Mouse (Mus musculus) lung, postnatal 0 days (tissue): Measurements from ENCODE around the gene Sdr42e1. TPM values are rescaled to one million over a fixed set of nuclear protein-coding genes. Genes with fewer than 3 reads are reported as not detected.

Experiments
- ATAC-seq: fragments of 200-750 bp; cut with Nextera tagmentation; 2 replicates; pipeline ENCODE4 v1.8.0; 2017; ENCODE audit warnings: moderate library complexity
- DNase-seq: peaks from one replicate; pipeline ENCODE4 v3.0.0-alpha.2; 2016; ENCODE audit warnings: low spot score
- H3K27ac ChIP-seq: fragments of 300-500 bp; sonication (generic); 2 replicates; pipeline ENCODE4 v1.5.1; 2014; ENCODE audit warnings: antibody characterized with exemption, mild to moderate bottlenecking, low read length, mixed read lengths
- H3K27me3 ChIP-seq: fragments of 300-500 bp; sonication (generic); replicated peaks from 2 replicates; pipeline ENCODE4 v1.6.1; 2014; ENCODE audit warnings: low read length, mixed read lengths; ENCODE audit not compliant: insufficient read depth
- H3K36me3 ChIP-seq: fragments of 300-500 bp; sonication (generic); 2 replicates; pipeline ENCODE4 v1.6.1; 2014; ENCODE audit warnings: low read length, mixed read lengths; ENCODE audit not compliant: insufficient read depth
- H3K4me1 ChIP-seq: fragments of 300-500 bp; sonication (generic); 2 replicates; pipeline ENCODE4 v1.6.1; 2014; ENCODE audit warnings: antibody characterized with exemption, low read depth, low read length, mixed read lengths; ENCODE audit not compliant: insufficient read depth
- H3K4me2 ChIP-seq: fragments of 300-500 bp; sonication (generic); replicated peaks from 2 replicates; pipeline ENCODE4 v1.6.1; 2014; ENCODE audit warnings: low read depth, mild to moderate bottlenecking, low read length, moderate library complexity, mixed read lengths
- H3K4me3 ChIP-seq: fragments of 300-500 bp; sonication (generic); 2 replicates; pipeline ENCODE4 v1.5.1; 2014; ENCODE audit warnings: low read depth, low read length
- H3K9ac ChIP-seq: fragments of 300-500 bp; sonication (generic); replicated peaks from 2 replicates; pipeline ENCODE4 v1.6.1; 2014; ENCODE audit warnings: low read depth, mild to moderate bottlenecking
- H3K9me3 ChIP-seq: fragments of 300-500 bp; sonication (generic); 2 replicates; pipeline ENCODE4 v1.6.1; 2016; ENCODE audit warnings: low read length, mixed read lengths
- CTCF ChIP-seq: IDR thresholded peaks from 2 replicates; pipeline ENCODE4 v1.5.1; 2016; ENCODE audit warnings: antibody characterized with exemption, mild to moderate bottlenecking
- EP300 ChIP-seq: IDR thresholded peaks from 2 replicates; pipeline ENCODE4 v1.6.1; 2016; ENCODE audit warnings: antibody characterized with exemption, mild to moderate bottlenecking, control low read depth
- WGBS: fragments of 180-500 bp; shearing (Covaris S2); extraction: QIAGEN DNeasy Blood & Tissue Kit; methylation state at CpG from one replicate; pipeline ENCODE4 v1.1.7; 2014; 5-methylcytosine and 5-hydroxymethylcytosine counted together
- polyA plus RNA-seq: library from polyadenylated mRNA; unstranded; fragments of >200 nt; fragmentation: Nextera tagmentation; extraction: Ambion mirVana; gene quantifications from 2 replicates; pipeline ENCODE4 v1.2.1, GENCODE M21; 2015

Sdr42e1 gene
- 3.1 and 3.4 TPM in 2 replicates for polyA plus RNA-seq

DNA sequence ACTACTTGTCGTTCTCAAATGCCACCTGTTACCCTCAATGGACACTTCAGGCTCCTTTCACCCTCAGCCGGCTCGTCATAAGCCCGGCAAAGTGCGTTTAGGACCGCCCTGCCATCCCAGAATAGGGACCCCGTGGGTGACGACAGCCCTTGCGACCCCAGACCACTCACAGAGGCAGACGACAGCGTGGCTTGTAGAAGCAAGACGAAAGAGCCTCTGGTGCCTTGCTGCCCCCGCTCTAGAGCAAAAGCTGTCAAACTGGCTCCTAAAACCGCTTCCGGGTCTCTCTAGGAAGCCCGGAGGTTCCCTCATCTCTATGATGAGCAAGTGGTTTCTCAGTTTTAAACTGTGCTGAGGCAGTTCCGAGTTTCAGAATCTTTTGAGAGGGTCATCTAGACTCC is at the start of gene Sdr42e1:
Sdr42e1 (minus strand) TSS at position 260 of the 401 bp plus-strand sequence.
- WGBS, result 8% methylated on average over 17 of the region's 17 CpGs
- Histone ChIP-seq H3K27ac (no peak within 1 kb of the TSS), H3K4me1 (no peaks in the 10 kb centered on the region), H3K9ac (peak within 1 kb of the TSS; percentile 54), H3K4me2 (peak within 1 kb of the TSS; percentile 71), H3K27me3 (no peaks in the 10 kb centered on the region), H3K4me3 (peak within 1 kb of the TSS; percentile 52), H3K36me3 (no peaks in the 10 kb centered on the region), H3K9me3 (no peaks in the 10 kb centered on the region)
- DNase-seq (peak; percentile 78), ATAC-seq (peak; percentile 49)
- no peak for TF ChIP-seq EP300
- no peak for TF ChIP-seq CTCF

DNA sequence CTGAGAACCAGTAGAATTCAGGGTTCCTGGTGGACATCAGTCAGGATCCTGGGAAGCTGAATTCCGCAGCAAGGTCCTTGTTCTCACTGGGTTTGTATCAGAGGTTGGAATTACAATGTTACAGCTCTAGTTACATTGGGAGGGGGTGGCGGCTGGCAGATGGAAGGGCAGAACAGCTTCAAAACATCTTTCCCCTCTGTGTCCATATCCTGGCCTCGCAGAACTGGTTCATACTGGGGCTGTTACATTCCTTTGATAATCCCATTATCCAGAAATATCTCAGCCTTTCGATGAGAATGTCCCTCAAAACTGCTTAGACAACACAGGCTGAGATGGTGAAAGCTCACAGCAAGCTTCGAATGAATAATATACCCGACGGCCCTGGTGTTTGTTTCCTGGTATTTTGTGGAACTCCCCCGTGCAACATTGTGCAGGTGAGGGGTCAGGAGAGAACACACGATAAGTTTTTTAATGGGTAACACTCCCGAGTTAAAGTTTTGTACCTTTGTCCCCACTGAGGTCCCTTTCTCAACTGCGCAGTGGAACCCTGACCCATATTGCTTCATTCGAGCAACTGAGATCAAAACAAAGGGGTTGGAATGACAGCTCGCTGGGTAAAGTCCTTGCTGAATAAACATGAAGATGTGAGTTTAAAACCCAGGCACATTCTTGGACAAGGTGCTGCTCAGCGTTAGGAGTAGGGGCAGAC is 44.8 kb upstream of the Sdr42e1 start:
- Histone ChIP-seq H3K9ac (no peak overlapping the region), H3K9me3 (no peaks in the 10 kb centered on the region), H3K36me3 (no peaks in the 10 kb centered on the region), H3K4me2 (no peak overlapping the region), H3K27me3 (no peaks in the 10 kb centered on the region), H3K4me1 (no peaks in the 10 kb centered on the region), H3K27ac (no peak overlapping the region), H3K4me3 (no peak overlapping the region)
- TF ChIP-seq CTCF, result no peak
- TF ChIP-seq EP300, result no peak
- 64% methylated on average over 14 of the region's 14 CpGs for WGBS
- DNase-seq (no peak), ATAC-seq (no peak)

DNA sequence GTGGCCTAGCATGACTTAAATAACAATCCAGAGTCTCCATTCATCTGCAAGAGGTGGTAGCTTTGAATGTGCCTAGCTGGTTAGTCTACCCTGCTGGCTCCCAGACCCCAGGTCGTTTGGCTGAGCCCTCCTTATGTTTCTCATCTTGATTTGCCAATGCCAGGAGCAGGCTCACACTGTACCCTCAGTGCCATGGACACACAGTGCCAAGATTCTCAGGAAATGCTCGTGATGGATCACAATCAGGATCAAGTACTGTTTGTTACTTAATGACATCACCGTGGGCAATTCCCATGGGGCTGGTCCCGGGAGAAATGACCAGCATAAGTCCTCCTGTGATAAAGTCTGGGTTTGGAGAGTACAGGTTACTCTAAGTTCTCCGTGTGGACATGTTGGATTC is 42.4 kb upstream of the Sdr42e1 start:
- 61% methylated on average over 5 of the region's 5 CpGs for WGBS
- no peak for ATAC-seq
- no peak overlapping the region for H3K27ac ChIP-seq

DNA sequence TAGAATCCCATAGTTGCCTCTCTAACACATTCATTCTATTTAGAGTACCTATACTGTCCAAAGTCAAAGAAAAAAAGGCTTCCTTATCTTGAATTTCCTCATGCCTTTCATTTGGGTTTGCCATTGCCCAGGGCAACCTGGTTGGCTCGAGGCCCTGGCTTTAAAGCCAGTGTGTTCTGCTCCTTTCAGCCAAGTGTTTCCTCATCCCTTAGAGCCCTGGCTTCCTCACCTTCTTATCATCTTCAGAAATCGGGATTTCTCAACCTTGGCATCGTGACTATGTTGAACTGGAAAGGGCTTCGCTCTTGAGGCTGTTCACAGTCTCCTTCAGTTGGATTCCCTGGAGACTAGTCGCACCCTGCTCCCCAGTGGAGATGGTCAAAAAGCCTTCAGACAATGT is 41.1 kb upstream of the Sdr42e1 start:
- Histone ChIP-seq H3K4me2 (no peak overlapping the region), H3K4me1 (no peaks in the 10 kb centered on the region), H3K4me3 (no peak overlapping the region), H3K27ac (no peak overlapping the region), H3K9me3 (no peaks in the 10 kb centered on the region), H3K27me3 (no peaks in the 10 kb centered on the region), H3K36me3 (no peaks in the 10 kb centered on the region), H3K9ac (no peak overlapping the region)
- peak; percentile 72 for DNase-seq
- TF ChIP-seq CTCF, result no peak
- TF ChIP-seq EP300, result no peak
- 65% methylated on average over 5 of the region's 5 CpGs for WGBS
- ATAC-seq, result peak; percentile 85

More for the DNA sequence above, 42.4 kb upstream of the Sdr42e1 start:
- Histone ChIP-seq H3K4me2 (no peak overlapping the region), H3K4me1 (no peaks in the 10 kb centered on the region), H3K9me3 (no peaks in the 10 kb centered on the region), H3K4me3 (no peak overlapping the region), H3K27me3 (no peaks in the 10 kb centered on the region), H3K36me3 (no peaks in the 10 kb centered on the region), H3K9ac (no peak overlapping the region)
- DNase-seq, result no peak
- TF ChIP-seq CTCF (no peak), EP300 (no peak)

DNA sequence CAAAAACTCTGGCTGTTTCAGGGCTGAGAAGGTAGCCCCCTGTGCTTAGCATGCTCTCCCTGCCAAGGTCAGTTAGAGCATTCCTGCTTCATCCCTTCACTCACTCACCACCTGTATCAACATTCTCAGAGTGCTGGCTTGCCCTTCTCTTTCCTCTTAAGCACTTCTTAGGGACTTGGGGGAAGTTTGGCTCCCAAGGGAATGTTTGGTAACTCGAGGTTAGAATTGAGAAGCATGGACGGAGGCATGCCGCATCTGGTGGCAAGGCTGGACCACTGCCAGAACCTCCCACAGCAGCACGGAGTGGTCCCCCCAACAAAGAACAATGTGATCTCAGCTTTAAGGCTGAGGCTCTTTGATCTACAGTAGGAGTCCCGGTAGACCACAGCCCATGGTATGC is 38.7 kb upstream of the Sdr42e1 start:
- DNase-seq, result peak; percentile 6
- Histone ChIP-seq H3K27me3 (no peaks in the 10 kb centered on the region), H3K9me3 (no peaks in the 10 kb centered on the region), H3K4me2 (no peak overlapping the region), H3K4me3 (no peak overlapping the region), H3K4me1 (no peaks in the 10 kb centered on the region), H3K27ac (no peak overlapping the region), H3K9ac (no peak overlapping the region), H3K36me3 (no peaks in the 10 kb centered on the region)
- no peak for ATAC-seq
- 37% methylated on average over 5 of the region's 5 CpGs for WGBS
- TF ChIP-seq EP300, result no peak
- no peak for TF ChIP-seq CTCF

- Histone ChIP-seq H3K9ac (no peak overlapping the region), H3K4me3 (no peak overlapping the region), H3K36me3 (no peaks in the 10 kb centered on the region), H3K9me3 (no peaks in the 10 kb centered on the region), H3K27me3 (no peaks in the 10 kb centered on the region), H3K4me2 (no peak overlapping the region), H3K4me1 (no peaks in the 10 kb centered on the region), H3K27ac (no peak overlapping the region)
- no peak for ATAC-seq
- peak; percentile 11 for DNase-seq
- no peak for TF ChIP-seq EP300
- TF ChIP-seq CTCF, result no peak
- WGBS, result 81% methylated on average over 4 of the region's 4 CpGs
Observed at GRCm38 (mm10) chr8:117706141-117706540, 32.7 kb upstream of the Sdr42e1 start.
